Mouse (Mus musculus) 3134 (cell line): Measurements from ENCODE around the gene Galp.
A peak's percentile ranks its signal among the peaks of the same experiment; 100 is the strongest.

Experiments
- DNase-seq: peaks from one replicate; pipeline ENCODE4 v3.0.0-alpha.2; 2011; ENCODE audit warnings: low spot score; ENCODE audit not compliant: insufficient read length; ENCODE audit errors: extremely low read depth

Gene Galp

DNA sequence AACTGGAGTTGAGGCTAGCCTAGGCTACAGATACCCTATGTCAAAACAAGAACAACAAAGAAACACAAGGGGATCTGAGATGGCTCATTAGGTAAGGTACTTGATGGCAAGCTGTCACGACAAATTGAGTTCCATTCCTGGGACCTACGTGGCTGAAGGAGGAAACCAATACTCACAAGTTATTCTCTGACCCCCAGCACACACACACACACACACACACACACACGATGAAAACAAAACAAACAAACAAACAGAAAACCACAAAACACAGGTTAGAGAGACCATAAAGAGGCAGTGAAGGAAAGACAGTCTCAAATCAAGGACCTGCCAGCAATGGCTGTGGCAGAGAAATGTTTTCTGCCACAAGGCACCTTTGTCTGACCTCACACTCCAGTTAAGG, at the start of gene Galp:
Gene Galp (plus strand): TSS at position 301 of the 400 bp plus-strand sequence.
- DNase-seq, result no peak

DNA sequence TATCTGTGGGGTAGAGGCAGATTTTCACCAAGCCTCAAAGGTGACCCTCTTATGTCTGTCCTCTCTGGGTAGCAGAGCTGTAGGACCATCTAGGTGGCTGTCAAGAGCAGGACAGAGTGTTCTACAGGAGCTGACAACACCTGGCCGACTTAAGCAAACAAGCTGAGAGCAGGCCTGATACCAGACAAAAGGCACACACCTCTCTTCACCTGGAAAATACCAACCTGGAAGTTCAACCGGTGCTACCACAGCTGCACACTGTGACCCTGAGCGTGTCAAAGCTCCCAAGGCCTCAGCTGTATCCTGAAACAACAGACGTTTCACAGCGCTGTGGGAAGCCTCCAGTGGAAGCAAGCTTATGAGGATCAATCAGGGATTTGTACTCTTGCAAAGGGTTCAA, 49.2 kb upstream of the Galp start:
- no peak for DNase-seq

DNA sequence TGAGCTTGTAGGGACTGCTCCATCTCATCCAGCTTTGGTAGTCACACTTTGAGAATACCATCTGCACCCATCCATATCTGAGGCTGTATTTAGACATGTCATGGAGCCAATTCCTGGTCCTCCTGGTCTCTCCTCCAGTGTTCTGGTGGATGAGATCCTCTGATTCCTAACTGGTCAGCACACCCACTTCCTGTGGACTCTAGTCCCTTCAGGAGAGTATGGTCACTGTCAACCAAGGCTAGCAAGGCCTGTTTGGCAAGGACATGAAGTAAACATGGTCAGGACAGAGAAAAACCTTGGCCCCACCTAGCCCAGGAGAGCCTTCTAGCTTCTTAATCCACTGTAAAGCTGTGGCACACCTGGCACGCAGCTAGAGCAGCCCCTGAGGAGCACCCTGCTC, 45.6 kb upstream of the Galp start:
- no peak for DNase-seq

DNA sequence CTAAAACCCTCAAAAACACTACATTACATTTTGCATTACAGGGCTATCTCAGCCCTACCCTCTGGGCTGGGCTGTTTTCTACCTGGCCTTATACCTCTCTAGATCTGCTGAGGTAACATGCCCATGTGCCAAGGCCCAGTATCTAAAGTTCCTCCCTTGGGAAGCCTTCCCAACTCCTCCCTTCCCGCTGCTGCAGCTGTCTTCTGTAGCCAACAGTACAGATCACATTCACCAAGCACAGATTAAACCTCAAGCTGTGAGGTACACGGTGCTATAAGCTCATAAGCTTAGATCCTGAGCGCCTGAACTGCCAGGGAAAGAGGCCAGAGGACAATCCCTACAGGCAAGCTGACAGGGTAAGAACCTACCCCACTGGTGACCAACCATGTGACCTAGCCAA, 44.9 kb upstream of the Galp start:
- DNase-seq, result no peak

DNA sequence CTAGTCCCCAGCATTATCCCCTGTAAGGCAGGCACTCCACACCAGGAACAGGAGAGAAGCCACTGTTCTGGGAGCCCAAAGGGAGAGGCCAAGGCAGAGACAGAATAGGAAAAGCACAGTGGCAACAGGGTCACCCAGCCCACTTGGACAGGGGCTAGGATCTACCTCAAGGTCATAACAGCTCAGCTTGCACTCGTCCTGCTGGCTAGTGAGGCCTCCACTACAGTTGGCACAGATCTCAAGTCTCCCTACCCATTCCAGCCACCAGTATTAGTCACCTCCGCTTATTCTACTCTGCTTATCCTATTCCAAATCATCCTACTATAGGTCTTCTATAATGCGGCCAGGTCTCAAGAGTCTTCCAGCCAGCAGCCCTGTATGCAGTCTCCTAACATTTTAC, 43.8 kb upstream of the Galp start:
- no peak for DNase-seq

DNA sequence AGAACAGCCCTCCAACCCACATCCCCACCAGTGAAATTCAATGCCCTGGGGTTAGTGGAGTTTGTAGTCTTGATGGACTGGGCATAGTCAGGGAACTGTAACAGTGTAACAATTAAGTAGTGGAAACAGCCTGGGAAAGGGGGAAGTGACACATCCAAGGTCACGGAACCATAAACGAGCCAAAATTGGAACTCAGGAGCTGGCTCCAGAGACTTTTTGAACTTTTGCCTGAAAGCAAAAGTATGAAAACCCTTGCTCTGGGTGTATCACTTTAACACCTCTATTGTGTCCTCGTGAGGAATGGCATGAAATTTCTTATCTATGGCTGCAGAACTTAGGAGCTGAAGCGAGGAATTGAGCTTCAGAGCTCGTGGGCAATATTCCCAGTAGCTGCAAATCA, 42.7 kb upstream of the Galp start:
- DNase-seq, result no peak

DNA sequence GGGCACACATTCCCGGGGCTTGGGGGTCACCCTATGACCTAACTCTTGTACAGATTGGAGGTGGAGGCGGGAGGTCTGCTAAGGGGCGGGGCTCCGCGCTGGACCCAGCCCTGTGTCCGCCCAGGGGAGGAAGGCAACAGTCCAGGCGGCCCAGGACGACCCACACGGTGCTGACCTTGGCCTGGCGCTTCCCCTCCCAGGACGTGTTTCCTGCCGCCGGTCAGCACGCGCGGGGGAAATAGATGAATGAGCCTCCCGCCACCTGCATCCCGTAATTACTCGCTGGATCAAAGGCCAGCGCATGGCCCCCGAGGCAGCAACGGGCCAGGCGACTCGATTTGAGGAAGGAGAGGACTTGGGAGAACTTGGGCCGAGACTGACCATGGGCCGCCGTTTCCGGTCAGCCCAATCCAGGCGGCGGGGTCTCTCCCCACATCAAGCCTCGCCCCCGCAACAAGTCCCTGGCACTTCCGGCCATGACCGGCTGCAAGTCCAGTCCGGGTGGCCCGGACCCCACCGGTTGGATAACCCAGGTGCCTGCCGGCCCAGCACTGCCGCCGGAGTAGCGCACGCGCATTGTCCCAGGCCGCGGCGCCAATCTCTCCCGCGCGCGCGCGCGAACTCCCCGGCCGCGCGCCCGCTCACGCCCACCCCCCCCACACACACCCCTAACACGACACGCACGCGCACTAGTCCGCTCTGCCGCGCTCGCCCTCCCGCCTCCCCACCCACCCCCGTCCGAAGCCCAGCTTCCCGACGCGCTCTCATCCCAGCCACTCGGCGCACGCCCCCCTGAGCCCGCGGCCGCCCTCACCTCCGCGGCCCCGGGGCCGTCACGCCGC, 41.6 kb upstream of the Galp start:
- peak; percentile 87 for DNase-seq

DNA sequence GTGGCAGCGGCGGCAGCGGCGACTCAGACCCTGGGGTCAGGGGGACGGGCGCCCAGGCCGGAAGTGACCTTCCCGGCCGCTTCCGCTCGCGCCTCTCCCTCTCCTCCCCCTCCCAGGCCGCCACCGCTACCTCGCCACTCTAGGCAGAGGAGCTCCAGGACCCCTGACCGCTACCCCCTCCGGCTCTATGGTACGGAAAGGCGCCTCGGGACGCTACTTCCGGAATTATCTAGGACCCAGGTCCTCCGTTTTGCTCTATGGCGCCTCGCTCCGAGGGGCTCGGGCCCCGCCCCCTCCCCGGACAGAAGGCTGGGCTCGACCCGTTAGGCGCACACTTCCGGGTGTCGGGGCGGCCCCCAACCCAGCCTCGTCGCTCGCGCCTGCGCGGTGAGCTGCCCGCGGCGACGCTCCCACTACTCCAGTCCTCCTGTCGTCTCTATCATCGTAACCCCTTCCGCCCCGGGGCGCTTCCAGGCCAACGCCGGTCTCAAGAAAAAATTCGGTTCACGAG, 40.9 kb upstream of the Galp start, which contains the start of gene Zfp787:
Gene Zfp787 (minus strand): TSS at position 97 of the 511 bp plus-strand sequence.
- peak; percentile 97 for DNase-seq

DNA sequence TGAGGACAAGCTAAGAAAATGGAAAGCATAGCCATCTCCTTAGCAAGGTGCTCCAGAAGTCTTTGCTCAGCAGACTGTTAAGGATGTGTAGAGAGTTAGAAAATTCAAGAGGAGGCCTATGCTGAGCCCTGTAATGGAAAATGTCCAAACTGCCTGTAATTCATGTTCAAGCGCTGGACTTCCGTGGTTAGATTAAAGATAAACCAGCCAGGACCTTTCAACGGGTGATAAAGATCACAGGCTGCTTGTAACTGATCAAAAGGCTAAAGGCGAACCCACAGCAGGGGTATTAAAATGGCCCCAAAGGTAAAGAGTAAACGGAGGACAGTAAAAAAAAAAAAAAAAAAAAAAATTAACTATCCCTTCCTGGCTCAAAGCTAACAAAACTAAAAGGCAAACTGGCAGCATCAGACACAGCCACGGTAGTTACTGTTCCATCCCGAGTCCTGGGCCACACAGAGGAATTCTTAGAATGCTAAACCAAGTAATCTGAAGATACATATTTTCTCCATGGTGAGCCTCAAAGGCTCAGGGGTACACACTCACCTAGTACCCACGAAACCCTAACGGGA, 39.9 kb upstream of the Galp start:
- no peak for DNase-seq

DNA sequence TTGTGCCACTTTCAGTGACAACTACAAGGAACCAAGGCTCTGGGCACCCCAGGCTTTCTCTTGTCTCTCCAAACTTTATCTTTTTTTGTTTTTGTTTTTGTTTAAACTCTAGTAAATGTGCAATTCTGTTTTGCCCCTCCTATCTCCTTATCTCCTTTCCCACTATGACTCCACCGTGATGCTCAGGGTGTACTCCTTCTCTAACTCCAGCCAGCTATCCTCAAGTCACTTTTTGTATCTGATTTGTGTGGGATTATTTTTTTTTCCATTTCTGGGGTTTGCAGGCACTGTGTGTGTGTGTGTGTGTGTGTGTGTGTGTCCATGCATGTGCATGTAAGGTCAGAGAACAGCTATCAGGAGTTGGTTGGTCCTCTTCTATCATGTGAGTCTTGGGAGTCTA, 39.4 kb upstream of the Galp start:
- DNase-seq, result no peak

DNA sequence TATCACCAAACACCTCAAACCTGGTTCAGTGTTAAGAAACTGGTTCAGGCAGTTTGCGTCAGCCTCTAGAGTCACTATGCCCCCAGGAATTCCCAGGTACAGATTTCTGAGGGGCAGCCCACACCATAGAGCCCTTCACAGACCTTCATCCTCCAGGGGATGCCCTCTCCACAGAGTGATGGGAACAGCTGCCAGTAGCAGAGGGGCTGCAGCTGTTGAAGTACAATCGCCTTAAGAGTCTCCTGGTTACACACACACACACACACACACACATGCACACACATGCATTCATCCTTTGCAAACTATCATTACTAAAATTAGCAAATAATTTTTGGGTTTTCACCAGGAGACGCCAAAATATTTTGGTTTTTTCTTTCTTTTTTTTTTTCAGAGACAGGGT, 37.3 kb upstream of the Galp start:
- no peak for DNase-seq

DNA sequence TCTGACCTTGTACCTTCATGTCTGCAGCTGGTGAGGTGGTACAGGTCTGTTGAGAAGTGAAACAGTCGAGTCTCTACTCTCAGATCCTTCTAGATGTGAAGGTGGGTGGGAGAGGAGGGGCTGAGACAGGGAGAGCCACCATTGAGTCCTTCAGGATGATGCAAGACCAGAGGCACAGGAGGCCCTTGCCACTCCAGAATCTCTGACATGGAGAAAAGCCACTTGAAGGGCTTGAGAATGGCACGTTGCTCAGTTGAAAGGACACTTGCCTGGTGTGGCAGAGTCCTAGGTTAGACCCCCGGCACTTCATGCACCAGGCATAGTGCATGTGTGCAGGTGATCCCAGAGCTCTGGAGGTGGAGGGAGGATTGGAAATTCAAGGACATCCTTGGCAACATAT, 35.3 kb upstream of the Galp start:
- no peak for DNase-seq

DNA sequence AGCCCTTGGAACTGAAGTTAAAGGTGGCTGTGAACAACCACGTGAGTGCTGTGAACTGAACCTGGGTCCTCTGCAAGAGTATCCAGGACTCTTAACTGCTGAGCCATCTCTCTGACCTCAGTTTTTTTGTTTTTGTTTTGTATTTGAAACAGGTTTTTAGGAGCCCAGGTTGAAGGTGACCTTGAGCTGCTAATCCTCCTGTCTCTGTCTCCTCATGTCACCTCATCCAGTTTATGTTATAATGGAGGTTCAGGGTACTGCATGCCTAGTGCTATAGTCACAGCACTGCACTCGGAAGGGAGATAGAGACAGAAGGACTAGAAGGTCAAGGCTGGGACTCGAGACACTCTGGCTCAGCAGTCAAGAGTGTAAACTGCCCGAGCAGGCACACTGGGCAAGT, 34.7 kb upstream of the Galp start:
- DNase-seq, result no peak

DNA sequence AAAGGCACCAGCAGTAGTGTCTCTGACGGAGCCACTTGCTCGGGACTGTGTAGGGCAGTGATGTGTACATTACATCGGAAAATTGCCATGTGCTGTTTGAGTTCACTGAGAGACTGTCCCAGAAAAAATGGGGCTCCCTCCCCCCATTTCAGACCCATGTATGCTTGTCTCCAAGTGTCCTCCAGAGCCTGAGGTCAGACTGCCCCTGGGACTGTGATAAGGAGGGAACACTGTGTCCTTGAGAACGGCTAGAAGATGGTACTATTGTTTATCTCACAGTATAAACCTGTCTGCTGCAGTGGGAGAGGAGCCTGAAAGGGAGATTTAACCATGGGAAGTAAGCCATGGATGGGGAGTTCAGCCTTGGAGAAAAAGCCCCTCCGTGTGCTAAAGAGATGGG, 32.2 kb upstream of the Galp start:
- DNase-seq, result no peak

DNA sequence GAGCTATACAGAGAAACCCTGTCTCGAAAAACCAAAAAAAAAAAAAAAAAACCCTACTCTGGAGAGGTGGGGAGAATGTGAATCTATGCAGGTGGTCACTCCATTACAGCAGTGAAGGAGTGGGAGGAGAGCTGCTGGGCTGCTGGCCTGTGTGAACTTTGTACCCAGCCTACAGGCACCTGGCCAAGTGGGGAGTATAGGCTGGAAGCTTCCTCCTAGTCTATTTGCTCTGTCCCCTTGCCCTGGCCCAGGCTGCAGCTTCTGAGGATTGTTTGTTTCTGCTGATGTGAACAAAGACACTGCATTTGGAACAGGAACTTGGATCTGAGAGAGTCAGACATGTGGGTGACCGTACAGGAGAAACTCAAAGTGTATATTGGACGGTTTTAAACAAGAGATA, 27.5 kb upstream of the Galp start:
- DNase-seq, result no peak

DNA sequence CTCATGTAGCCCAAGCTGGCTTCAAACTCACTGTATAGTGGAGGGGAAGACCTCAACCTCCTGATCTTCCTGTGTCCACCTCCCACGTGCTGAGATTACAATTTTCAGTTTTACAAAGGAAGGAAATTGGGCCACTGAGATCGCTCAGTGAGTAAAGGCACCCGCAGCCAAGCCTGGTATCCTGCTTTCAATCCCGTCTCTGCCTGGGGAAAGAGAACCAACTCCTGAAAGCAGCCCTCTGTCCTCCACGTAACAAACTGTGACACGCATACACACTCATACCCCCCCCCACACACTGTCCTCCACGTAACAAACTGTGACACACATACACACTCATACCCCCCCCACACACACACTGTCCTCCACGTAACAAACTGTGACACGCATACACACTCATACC, 26.5 kb upstream of the Galp start:
- no peak for DNase-seq

DNA sequence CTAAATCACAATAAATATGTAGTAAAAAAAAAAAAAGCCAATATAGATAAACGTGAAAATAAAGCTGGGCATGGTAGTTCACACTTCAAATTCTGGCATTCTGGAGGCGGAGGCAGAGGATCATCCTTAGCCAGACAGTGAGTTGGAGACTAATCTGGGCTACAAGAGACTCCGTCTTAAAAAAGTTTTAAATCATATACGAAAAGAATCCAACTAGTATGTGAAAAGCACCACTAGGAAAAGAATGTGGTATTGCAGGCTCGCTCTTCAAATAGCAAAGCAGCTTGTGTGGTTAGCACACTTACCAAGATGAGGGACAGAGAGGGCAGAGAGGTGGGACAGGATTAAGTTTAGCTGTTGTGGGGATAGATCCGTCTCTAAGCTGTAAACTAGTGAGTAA, 26.0 kb upstream of the Galp start:
- no peak for DNase-seq

DNA sequence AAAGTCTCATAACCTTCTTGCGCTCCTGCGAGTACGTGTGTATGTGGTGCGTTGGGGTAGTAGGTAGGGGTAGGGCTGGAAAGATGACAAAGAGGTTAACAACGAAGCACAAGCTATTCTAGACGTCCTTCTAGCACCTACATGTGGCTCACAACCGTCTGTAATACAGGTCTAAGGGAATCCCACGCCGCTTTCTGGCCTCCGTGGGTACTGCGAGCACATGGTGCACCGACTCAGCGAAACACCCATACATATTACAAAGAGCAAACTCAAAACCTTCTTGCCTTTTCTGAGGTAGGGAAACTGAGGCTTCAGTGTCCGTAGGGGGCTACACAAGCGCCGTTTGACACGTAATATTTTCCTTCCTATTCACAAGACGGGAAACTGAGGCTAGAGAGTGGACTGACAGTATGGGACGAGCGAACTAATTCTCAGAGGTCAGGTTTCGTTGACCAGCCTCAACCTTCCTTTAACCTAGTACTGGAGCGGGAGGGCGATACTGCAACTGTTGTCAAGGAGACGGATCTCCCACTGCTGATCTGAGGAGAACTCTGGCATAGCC, 25.4 kb upstream of the Galp start:
- DNase-seq, result peak; percentile 62

DNA sequence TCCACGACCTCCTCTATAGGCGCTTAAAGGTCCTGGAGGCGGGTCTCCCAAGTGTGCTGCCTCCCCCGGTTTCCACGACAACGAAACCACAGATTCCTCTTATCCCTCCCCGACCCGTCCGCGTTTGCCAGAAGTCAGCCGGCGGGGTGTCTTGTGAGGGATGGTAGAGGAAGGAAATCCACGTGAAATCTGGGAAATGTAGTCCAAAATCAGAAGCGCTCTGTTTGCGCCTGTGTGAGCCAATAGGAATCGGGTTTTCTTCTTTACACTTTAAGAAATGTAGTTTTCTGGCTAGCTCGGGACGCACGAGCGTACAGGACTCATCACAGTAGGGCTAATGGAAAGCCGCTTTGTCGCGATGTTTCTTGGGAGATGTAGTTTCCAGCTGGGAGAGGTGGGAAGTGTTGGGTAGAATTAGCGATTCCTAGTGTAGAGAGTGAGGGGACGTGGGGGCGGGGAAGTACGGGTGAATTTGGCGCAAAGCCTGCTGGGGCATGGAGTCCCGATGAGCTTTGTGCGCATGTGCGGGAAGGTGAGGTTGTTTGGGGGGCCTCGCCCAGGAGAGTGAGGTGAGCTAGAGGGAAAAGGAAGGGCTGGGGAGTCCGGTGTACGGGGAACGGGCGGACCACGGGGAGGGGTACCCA, 24.8 kb upstream of the Galp start, which contains the start of gene Zfp444:
Gene Zfp444 (plus strand): TSS at position 221 of the 644 bp plus-strand sequence.
- DNase-seq, result peak; percentile 90

DNA sequence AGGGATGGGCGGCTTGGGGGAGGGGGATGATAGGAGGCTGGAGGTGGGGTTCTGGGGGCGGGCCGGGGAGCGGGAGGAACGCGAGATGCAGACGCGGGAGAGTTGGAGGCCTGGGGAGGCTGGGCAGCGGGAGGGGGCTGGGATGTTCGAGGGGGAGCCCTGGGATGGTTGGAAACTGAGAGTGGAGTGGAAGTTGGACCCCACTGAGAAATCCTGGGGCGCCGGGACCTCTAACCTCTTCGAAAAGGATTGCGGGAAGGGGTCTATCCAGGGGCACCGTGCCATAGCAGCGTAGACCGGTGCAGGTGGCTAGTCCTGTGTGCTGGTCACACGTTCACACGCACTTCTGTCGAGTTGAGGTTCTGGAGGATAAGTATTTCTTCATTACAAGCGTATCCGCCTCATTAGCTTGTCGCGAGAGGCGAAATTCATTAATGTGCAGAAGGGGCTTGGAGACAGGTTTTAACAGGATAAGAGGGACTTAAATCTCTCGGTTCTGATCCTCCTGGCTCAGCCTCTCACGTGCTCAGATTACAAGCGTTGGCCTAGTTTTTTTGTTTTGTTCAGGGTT, 24.1 kb upstream of the Galp start:
- DNase-seq, result no peak

DNA sequence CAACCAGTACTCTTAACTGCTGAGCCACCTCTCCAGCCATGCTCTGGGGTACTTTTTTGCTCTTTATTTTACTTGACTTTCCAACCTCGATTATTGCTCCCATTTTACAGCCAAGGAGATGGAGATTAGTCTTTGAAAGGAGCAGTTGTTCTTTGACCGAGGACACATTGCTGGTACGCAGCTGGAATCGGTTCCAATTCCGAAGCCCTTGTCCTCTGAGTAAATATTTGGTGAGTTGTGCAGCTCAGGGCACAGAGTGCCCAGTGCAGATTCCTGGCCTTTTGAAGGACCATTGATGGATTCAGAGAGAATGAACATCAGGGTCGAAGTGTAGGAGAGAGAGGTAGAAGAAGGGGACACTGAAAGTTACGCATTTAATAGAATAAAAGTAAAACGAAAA, 23.0 kb upstream of the Galp start:
- DNase-seq, result no peak
